Mouse (Mus musculus) thymus, adult 2 months (tissue): Measurements from ENCODE around the gene Ppp3ca.

Experiments
- CTCF ChIP-seq: fragments of 200-500 bp; IDR thresholded peaks from 2 replicates; pipeline ENCODE4 v1.5.1; 2012; ENCODE audit warnings: mild to moderate bottlenecking, control low read depth, low read length, moderate library complexity, borderline replicate concordance; ENCODE audit not compliant: control insufficient read depth, poor library complexity, insufficient read depth; ENCODE audit errors: extremely low read depth
- POLR2A ChIP-seq: fragments of 200-500 bp; IDR thresholded peaks from 2 replicates; pipeline ENCODE4 v1.6.1; 2012; ENCODE audit warnings: mild to moderate bottlenecking, low read length, control low read depth, moderate library complexity; ENCODE audit not compliant: control insufficient read depth, poor library complexity, insufficient read depth; ENCODE audit errors: extremely low read depth

DNA sequence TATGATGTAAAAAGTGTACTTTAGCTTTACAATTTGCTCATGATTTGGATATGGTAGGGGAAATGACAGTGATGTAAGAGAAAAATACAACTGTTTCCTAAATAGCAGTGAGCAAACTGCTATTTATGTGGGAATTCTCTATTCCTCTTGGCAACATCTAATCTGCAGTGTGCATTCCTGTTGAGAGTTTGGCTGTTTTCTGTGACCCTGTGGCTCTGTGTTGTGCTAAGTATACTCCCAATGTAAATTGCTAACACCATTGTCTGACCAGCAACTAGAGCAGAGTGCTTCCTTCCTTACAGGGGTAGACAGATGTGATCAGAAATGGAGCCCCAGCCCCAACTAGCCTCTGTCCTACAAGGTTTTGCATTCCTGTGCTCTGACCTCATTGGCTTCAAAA, 263.1 kb downstream of the Ppp3ca start:
- no peak for TF ChIP-seq POLR2A
- no peak for TF ChIP-seq CTCF
